Mouse (Mus musculus): ENCODE measurements around the gene Plxnb1. TPM values are rescaled to one million over a fixed set of nuclear protein-coding genes. Genes with fewer than 3 reads are reported as not detected.

Plxnb1 gene
- polyA plus RNA-seq, 1 experiment from 2014 or later, result 18.6 TPM

GRCm38 (mm10) chr9:109053366-109053765 is 41.8 kb upstream of the Plxnb1 start:
- ATAC-seq (ENCODE audit: low read depth), result no peak
- H3K4me3 ChIP-seq (ENCODE audit: low read length), result no peak overlapping the region
- WGBS, result 85% methylated on average over 3 of the region's 3 CpGs
- peaks cover 22% of the 10 kb centered on the region for H3K36me3 ChIP-seq (ENCODE audit: control insufficient read depth, insufficient read depth, low read length)
- H3K4me2 ChIP-seq (ENCODE audit: low read depth, low read length), result no peak overlapping the region
- H3K9ac ChIP-seq (ENCODE audit: low read length), result no peak overlapping the region
- no peaks in the 10 kb centered on the region for H3K27me3 ChIP-seq (ENCODE audit: control insufficient read depth, insufficient read depth, low read depth, low read length)
- peaks cover 9% of the 10 kb centered on the region for H3K4me1 ChIP-seq (replicated peaks; ENCODE audit: control insufficient read depth, insufficient read depth, low read length)
- no peaks in the 10 kb centered on the region for H3K9me3 ChIP-seq (ENCODE audit: control insufficient read depth, low read length)
- H3K27ac ChIP-seq (ENCODE audit: low read length), result no peak overlapping the region

- Histone ChIP-seq H3K36me3 (ENCODE audit: control insufficient read depth, insufficient read depth, low read length) (peaks cover 24% of the 10 kb centered on the region), H3K27ac (ENCODE audit: low read length) (no peak overlapping the region), H3K4me3 (ENCODE audit: low read length) (no peak overlapping the region), H3K4me2 (ENCODE audit: low read depth, low read length) (no peak overlapping the region), H3K27me3 (ENCODE audit: control insufficient read depth, insufficient read depth, low read depth, low read length) (no peaks in the 10 kb centered on the region), H3K4me1 (replicated peaks; ENCODE audit: control insufficient read depth, insufficient read depth, low read length) (peaks cover 12% of the 10 kb centered on the region), H3K9ac (ENCODE audit: low read length) (no peak overlapping the region), H3K9me3 (ENCODE audit: control insufficient read depth, low read length) (no peaks in the 10 kb centered on the region)
- no peak for ATAC-seq (ENCODE audit: low read depth)
- WGBS, result 68% methylated on average over 6 of the region's 6 CpGs
Measured at GRCm38 (mm10) chr9:109053851-109054250, 41.3 kb upstream of the Plxnb1 start.

- H3K9me3 ChIP-seq (ENCODE audit: control insufficient read depth, low read length), result no peaks in the 10 kb centered on the region
- peaks cover 14% of the 10 kb centered on the region for H3K4me1 ChIP-seq (replicated peaks; ENCODE audit: control insufficient read depth, insufficient read depth, low read length)
- H3K27ac ChIP-seq (ENCODE audit: low read length), result peak overlapping the region; percentile 62
- WGBS, result 6% methylated on average over 7 of the region's 7 CpGs
- peak overlapping the region; percentile 38 for H3K4me3 ChIP-seq (ENCODE audit: low read length)
- peak overlapping the region; percentile 51 for H3K9ac ChIP-seq (ENCODE audit: low read length)
- peak overlapping the region; percentile 44 for H3K4me2 ChIP-seq (ENCODE audit: low read depth, low read length)
- H3K36me3 ChIP-seq (ENCODE audit: control insufficient read depth, insufficient read depth, low read length), result peaks cover 24% of the 10 kb centered on the region
- ATAC-seq (ENCODE audit: low read depth), result peak; percentile 75
- no peaks in the 10 kb centered on the region for H3K27me3 ChIP-seq (ENCODE audit: control insufficient read depth, insufficient read depth, low read depth, low read length)
Measured at GRCm38 (mm10) chr9:109054712-109055111, 40.5 kb upstream of the Plxnb1 start.

- peak overlapping the region; percentile 51 for H3K9ac ChIP-seq (ENCODE audit: low read length)
- no peaks in the 10 kb centered on the region for H3K27me3 ChIP-seq (ENCODE audit: control insufficient read depth, insufficient read depth, low read depth, low read length)
- H3K4me2 ChIP-seq (ENCODE audit: low read depth, low read length), result peak overlapping the region; percentile 44
- peaks cover 24% of the 10 kb centered on the region for H3K36me3 ChIP-seq (ENCODE audit: control insufficient read depth, insufficient read depth, low read length)
- H3K4me3 ChIP-seq (ENCODE audit: low read length), result peak overlapping the region; percentile 38
- H3K4me1 ChIP-seq (replicated peaks; ENCODE audit: control insufficient read depth, insufficient read depth, low read length), result peaks cover 14% of the 10 kb centered on the region
- no peak for ATAC-seq (ENCODE audit: low read depth)
- no peaks in the 10 kb centered on the region for H3K9me3 ChIP-seq (ENCODE audit: control insufficient read depth, low read length)
- 87% methylated on average over 12 of the region's 12 CpGs for WGBS
- peak overlapping the region; percentile 62; the same call in 1 of the 2 replicates for H3K27ac ChIP-seq (ENCODE audit: low read length)
Measured at GRCm38 (mm10) chr9:109055271-109056030, 39.7 kb upstream of the Plxnb1 start.

- WGBS, result 89% methylated on average over 17 of the region's 17 CpGs
- peaks cover 14% of the 10 kb centered on the region for H3K4me1 ChIP-seq (replicated peaks; ENCODE audit: control insufficient read depth, insufficient read depth, low read length)
- H3K27me3 ChIP-seq (ENCODE audit: control insufficient read depth, insufficient read depth, low read depth, low read length), result no peaks in the 10 kb centered on the region
- H3K4me3 ChIP-seq (ENCODE audit: low read length), result no peak overlapping the region
- H3K4me2 ChIP-seq (ENCODE audit: low read depth, low read length), result no peak overlapping the region
- no peaks in the 10 kb centered on the region for H3K9me3 ChIP-seq (ENCODE audit: control insufficient read depth, low read length)
- no peak overlapping the region for H3K9ac ChIP-seq (ENCODE audit: low read length)
- H3K36me3 ChIP-seq (ENCODE audit: control insufficient read depth, insufficient read depth, low read length), result peaks cover 26% of the 10 kb centered on the region
- no peak overlapping the region for H3K27ac ChIP-seq (ENCODE audit: low read length)
- ATAC-seq (ENCODE audit: low read depth), result no peak
Measured at GRCm38 (mm10) chr9:109056081-109056690, 39.0 kb upstream of the Plxnb1 start.

- Histone ChIP-seq H3K27me3 (ENCODE audit: control insufficient read depth, insufficient read depth, low read depth, low read length) (no peaks in the 10 kb centered on the region), H3K4me2 (ENCODE audit: low read depth, low read length) (no peak overlapping the region), H3K36me3 (ENCODE audit: control insufficient read depth, insufficient read depth, low read length) (peaks cover 26% of the 10 kb centered on the region), H3K4me1 (replicated peaks; ENCODE audit: control insufficient read depth, insufficient read depth, low read length) (peaks cover 14% of the 10 kb centered on the region), H3K9me3 (ENCODE audit: control insufficient read depth, low read length) (no peaks in the 10 kb centered on the region), H3K4me3 (ENCODE audit: low read length) (no peak overlapping the region), H3K27ac (ENCODE audit: low read length) (no peak overlapping the region), H3K9ac (ENCODE audit: low read length) (no peak overlapping the region)
- no peak for ATAC-seq (ENCODE audit: low read depth)
- WGBS, result 71% methylated on average over 4 of the region's 4 CpGs
Measured at GRCm38 (mm10) chr9:109056916-109057315, 38.3 kb upstream of the Plxnb1 start.

- 91% methylated on average over 5 of the region's 5 CpGs for WGBS
- H3K4me3 ChIP-seq (ENCODE audit: low read length), result no peak overlapping the region
- H3K4me1 ChIP-seq (replicated peaks; ENCODE audit: control insufficient read depth, insufficient read depth, low read length), result peaks cover 14% of the 10 kb centered on the region
- H3K9me3 ChIP-seq (ENCODE audit: control insufficient read depth, low read length), result no peaks in the 10 kb centered on the region
- H3K4me2 ChIP-seq (ENCODE audit: low read depth, low read length), result no peak overlapping the region
- H3K9ac ChIP-seq (ENCODE audit: low read length), result no peak overlapping the region
- no peaks in the 10 kb centered on the region for H3K27me3 ChIP-seq (ENCODE audit: control insufficient read depth, insufficient read depth, low read depth, low read length)
- no peak for ATAC-seq (ENCODE audit: low read depth)
- H3K36me3 ChIP-seq (ENCODE audit: control insufficient read depth, insufficient read depth, low read length), result peaks cover 28% of the 10 kb centered on the region
- H3K27ac ChIP-seq (ENCODE audit: low read length), result no peak overlapping the region
Measured at GRCm38 (mm10) chr9:109057543-109057942, 37.6 kb upstream of the Plxnb1 start.

GRCm38 (mm10) chr9:109058006-109058765 is 37.0 kb upstream of the Plxnb1 start:
- Histone ChIP-seq H3K4me3 (ENCODE audit: low read length) (no peak overlapping the region; the same call in 1 of the 2 replicates), H3K9ac (ENCODE audit: low read length) (peak overlapping the region; percentile 71), H3K9me3 (ENCODE audit: control insufficient read depth, low read length) (no peaks in the 10 kb centered on the region), H3K4me1 (replicated peaks; ENCODE audit: control insufficient read depth, insufficient read depth, low read length) (peaks cover 14% of the 10 kb centered on the region), H3K27ac (ENCODE audit: low read length) (peak overlapping the region; percentile 91), H3K36me3 (ENCODE audit: control insufficient read depth, insufficient read depth, low read length) (peaks cover 27% of the 10 kb centered on the region), H3K27me3 (ENCODE audit: control insufficient read depth, insufficient read depth, low read depth, low read length) (no peaks in the 10 kb centered on the region), H3K4me2 (ENCODE audit: low read depth, low read length) (peak overlapping the region; percentile 62; the same call in 1 of the 2 replicates)
- no peak for ATAC-seq (ENCODE audit: low read depth)
- 90% methylated on average over 19 of the region's 19 CpGs for WGBS

All from lung, embryonic 16.5 days (tissue).